Mouse (Mus musculus): ENCODE results near the gene 1110032A03Rik. TPM values are rescaled to one million over a fixed set of nuclear protein-coding genes. Genes with fewer than 3 reads are reported as not detected.

The 1110032A03Rik gene
- total and polyA plus RNA-seq, 3 experiments, result 7.1 to 12.8 TPM; not detected in 1

- TF ChIP-seq BHLHE40 (IDR thresholded peaks at IDR 0.05; ENCODE audit: borderline replicate concordance, low read depth, low read length) (no peak), POLR2AphosphoS2 (IDR thresholded peaks at IDR 0.05; ENCODE audit: low read length) (peak; percentile 57; the same call in 1 of the 2 replicates), ZKSCAN1 (IDR thresholded peaks at IDR 0.05; ENCODE audit: low read depth, low read length) (no peak), GABPA (IDR thresholded peaks at IDR 0.05; ENCODE audit: low read depth, low read length) (no peak)
Measured at GRCm38 (mm10) chr9:50774991-50775612, at the start of gene 1110032A03Rik, which contains the start of gene Alg9 (continued).

- Histone ChIP-seq H3K9me3 (replicated peaks; ENCODE audit: insufficient read depth, low read length) (no peaks in the 10 kb centered on the region), H3K27ac (ENCODE audit: control insufficient read depth, low read depth, low read length) (no peak overlapping the region), H3K4me3 (ENCODE audit: control insufficient read depth in 1 of 2, insufficient read depth in 1 of 2, low read depth in 2 of 2, low read length in 2 of 2) (no peak overlapping the region), H3K9ac (ENCODE audit: control insufficient read depth, low read depth, low read length, poor library complexity, severe bottlenecking) (no peak overlapping the region), H3K27me3 (ENCODE audit: control insufficient read depth in 1 of 2, insufficient read depth in 2 of 2, low read length in 2 of 2) (no peaks in the 10 kb centered on the region), H3K36me3 (ENCODE audit: control insufficient read depth in 1 of 2, insufficient read depth in 2 of 2, low read length in 2 of 2) (no peaks in the 10 kb centered on the region; a peak in 3 of 4 replicates), H3K4me1 (ENCODE audit: control insufficient read depth in 1 of 2, insufficient read depth in 2 of 2, low read length in 2 of 2) (no peaks in the 10 kb centered on the region; a peak in 1 of 4 replicates), H3K79me2 (ENCODE audit: control insufficient read depth, insufficient read depth, low read length, poor library complexity) (no peaks in the 10 kb centered on the region)
- peak; percentile 44 for DNase-seq (ENCODE audit: low read depth, low spot score)
- no peak for TF ChIP-seq ZKSCAN1 (IDR thresholded peaks at IDR 0.05; ENCODE audit: low read depth, low read length)
- no peak for TF ChIP-seq MYC (IDR thresholded peaks at IDR 0.05; ENCODE audit: low read depth, low read length)
- TF ChIP-seq MYB (IDR thresholded peaks at IDR 0.05; ENCODE audit: low read depth, low read length), result no peak
- TF ChIP-seq BHLHE40 (IDR thresholded peaks at IDR 0.05; ENCODE audit: borderline replicate concordance, low read depth, low read length), result peak; percentile 15; the same call in 1 of the 2 replicates
- no peak for TF ChIP-seq HCFC1 (IDR thresholded peaks at IDR 0.05; ENCODE audit: low read depth, low read length)
- no peak for TF ChIP-seq RCOR1 (IDR thresholded peaks at IDR 0.05; ENCODE audit: low read depth, low read length)
- TF ChIP-seq MAZ (IDR thresholded peaks at IDR 0.05; ENCODE audit: low read depth, low read length), result no peak
- no peak for TF ChIP-seq SMC3 (IDR thresholded peaks at IDR 0.05; ENCODE audit: low read depth, low read length)
- TF ChIP-seq MAX (IDR thresholded peaks at IDR 0.05; ENCODE audit: low read length), result 0 out of 2 replicates have a peak, but pooled peaks have one; percentile 29
- TF ChIP-seq JUND (IDR thresholded peaks at IDR 0.05; ENCODE audit: low read depth, low read length), result no peak
- no peak for TF ChIP-seq MXI1 (IDR thresholded peaks at IDR 0.05; ENCODE audit: low read depth, low read length)
- TF ChIP-seq GATA1 (IDR thresholded peaks at IDR 0.05; ENCODE audit: low read depth, low read length), result peak; percentile 32; the same call in 1 of the 2 replicates
- peak in 1 of 2 experiments; percentile 56; a peak in 2 of 4 replicates for TF ChIP-seq EP300 (IDR thresholded peaks at IDR 0.05; ENCODE audit: low read depth in 1 of 2, low read length in 2 of 2)
- TF ChIP-seq ELF1 (IDR thresholded peaks at IDR 0.05; ENCODE audit: low read depth, low read length), result no peak
- no peak for TF ChIP-seq UBTF (IDR thresholded peaks at IDR 0.05; ENCODE audit: borderline replicate concordance, insufficient read depth, low read depth, low read length)
- TF ChIP-seq CHD1 (IDR thresholded peaks at IDR 0.05; ENCODE audit: low read depth, low read length), result no peak
- TF ChIP-seq E2F4 (IDR thresholded peaks at IDR 0.05; ENCODE audit: borderline replicate concordance, low read depth, low read length), result no peak
- no peak for TF ChIP-seq ZC3H11A (IDR thresholded peaks at IDR 0.05; ENCODE audit: low read depth, low read length)
- no peak for TF ChIP-seq CTCF (IDR thresholded peaks at IDR 0.05 in 2 of 3, conservative IDR thresholded peaks at IDR 0.05 in 1 of 3; ENCODE audit: control insufficient read depth in 1 of 3, insufficient read depth in 1 of 3, low read depth in 2 of 3, low read length in 3 of 3, poor library complexity in 1 of 3, severe bottlenecking in 1 of 3)
- TF ChIP-seq TAL1 (IDR thresholded peaks at IDR 0.05; ENCODE audit: low read length), result peak; percentile 62
- TF ChIP-seq TCF12 (IDR thresholded peaks at IDR 0.05; ENCODE audit: low read depth, low read length), result peak; percentile 66
- no peak for TF ChIP-seq MAFK (IDR thresholded peaks at IDR 0.05; ENCODE audit: borderline replicate concordance, low read depth, low read length)
- TF ChIP-seq SIN3A (IDR thresholded peaks at IDR 0.05; ENCODE audit: low read length), result 0 out of 2 replicates have a peak, but pooled peaks have one; percentile 18
- no peak for TF ChIP-seq KAT2A (conservative IDR thresholded peaks at IDR 0.05; ENCODE audit: low read depth, low read length)
- TF ChIP-seq ETS1 (IDR thresholded peaks at IDR 0.05; ENCODE audit: low read depth, low read length), result no peak
- TF ChIP-seq ZNF384 (IDR thresholded peaks at IDR 0.05; ENCODE audit: low read depth, low read length), result no peak
- no peak for TF ChIP-seq RAD21 (IDR thresholded peaks at IDR 0.05; ENCODE audit: low read depth, low read length)
- no peak for TF ChIP-seq POLR2A (IDR thresholded peaks at IDR 0.05; ENCODE audit: control insufficient read depth in 1 of 2, insufficient read depth in 1 of 2, low read depth in 1 of 2, low read length in 2 of 2, poor library complexity in 1 of 2)
- no peak for TF ChIP-seq NELFE (IDR thresholded peaks at IDR 0.05; ENCODE audit: low read depth, low read length)
- no peak for TF ChIP-seq NRF1 (IDR thresholded peaks at IDR 0.05; ENCODE audit: insufficient read depth, low read depth, low read length, poor library complexity, severe bottlenecking)
- no peak for TF ChIP-seq CHD2 (IDR thresholded peaks at IDR 0.05; ENCODE audit: low read length)
Measured at GRCm38 (mm10) chr9:50823779-50824453, 48.6 kb upstream of the 1110032A03Rik start.
